Mouse (Mus musculus) stomach, embryonic 15.5 days (tissue): ENCODE results near the gene Tnfrsf13c. TPM values are rescaled to one million over a fixed set of nuclear protein-coding genes. Genes with fewer than 3 reads are reported as not detected.

Experiments
- ATAC-seq: fragments of 200-750 bp; cut with Nextera tagmentation; 2 replicates; pipeline ENCODE4 v1.8.0; 2017; ENCODE audit warnings: low read depth, moderate number of reproducible peaks, moderate TSS enrichment; ENCODE audit not compliant: insufficient read depth, low FRiP score
- H3K27ac ChIP-seq: fragments of 300-500 bp; sonication (generic); 2 replicates; pipeline ENCODE4 v1.5.1; 2015; ENCODE audit warnings: mild to moderate bottlenecking, inconsistent platforms
- H3K27me3 ChIP-seq: fragments of 300-500 bp; sonication (generic); replicated peaks from 2 replicates; pipeline ENCODE4 v1.6.1; 2015; ENCODE audit warnings: inconsistent platforms
- H3K36me3 ChIP-seq: fragments of 300-500 bp; sonication (generic); 2 replicates; pipeline ENCODE4 v1.6.1; 2015; ENCODE audit warnings: inconsistent platforms
- H3K4me1 ChIP-seq: fragments of 300-500 bp; sonication (generic); 2 replicates; pipeline ENCODE4 v1.6.1; 2015; ENCODE audit warnings: inconsistent platforms
- H3K4me2 ChIP-seq: fragments of 300-500 bp; sonication (generic); 2 replicates; pipeline ENCODE4 v1.6.1; 2015; ENCODE audit warnings: mild to moderate bottlenecking, inconsistent platforms
- H3K4me3 ChIP-seq: fragments of 300-500 bp; sonication (generic); replicated peaks from 2 replicates; pipeline ENCODE4 v1.5.1; 2015; ENCODE audit warnings: inconsistent platforms
- H3K9ac ChIP-seq: fragments of 300-500 bp; sonication (generic); 2 replicates; pipeline ENCODE4 v1.6.1; 2015; ENCODE audit warnings: inconsistent platforms
- H3K9me3 ChIP-seq: fragments of 300-500 bp; sonication (generic); 2 replicates; pipeline ENCODE4 v1.6.1; 2016; ENCODE audit warnings: inconsistent platforms
- WGBS: fragments of 180-500 bp; shearing (Covaris S2); methylation state at CpG from one replicate; pipeline ENCODE4 v1.1.7; 2015; 5-methylcytosine and 5-hydroxymethylcytosine counted together
- polyA plus RNA-seq: library from polyadenylated mRNA; unstranded; fragments of >200 nt; fragmentation: Nextera tagmentation; extraction: Ambion mirVana; gene quantifications from 2 replicates; pipeline ENCODE4 v1.2.1, GENCODE M21; 2015

Tnfrsf13c gene
- polyA plus RNA-seq = 0.06 and 0.13 TPM in 2 replicates

GRCm38 (mm10) chr15:82223657-82224601 lies at the start of gene Tnfrsf13c:
Tnfrsf13c (minus strand) TSS chr15:82224369.
- Histone ChIP-seq H3K36me3 (no peaks in the 10 kb centered on the region), H3K9ac (no peak within 1 kb of the TSS), H3K9me3 (no peaks in the 10 kb centered on the region), H3K4me2 (peak within 1 kb of the TSS; percentile 62), H3K4me3 (peak within 1 kb of the TSS; percentile 24), H3K4me1 (peaks cover 13% of the 10 kb centered on the region; the same call in 1 of the 2 replicates), H3K27ac (no peak within 1 kb of the TSS), H3K27me3 (peaks cover 23% of the 10 kb centered on the region)
- peak; percentile 44; the same call in 1 of the 2 replicates for ATAC-seq
- 2% methylated on average over 43 of the region's 44 CpGs for WGBS

GRCm38 (mm10) chr15:82272295-82272694 lies 48.1 kb upstream of the Tnfrsf13c start:
- Histone ChIP-seq H3K36me3 (no peaks in the 10 kb centered on the region), H3K4me1 (peaks cover 17% of the 10 kb centered on the region), H3K9ac (no peak overlapping the region), H3K27ac (no peak overlapping the region), H3K4me3 (no peak overlapping the region), H3K4me2 (no peak overlapping the region), H3K9me3 (no peaks in the 10 kb centered on the region), H3K27me3 (peaks cover 40% of the 10 kb centered on the region)
- 82% methylated on average over 6 of the region's 6 CpGs for WGBS
- no peak for ATAC-seq

DNA sequence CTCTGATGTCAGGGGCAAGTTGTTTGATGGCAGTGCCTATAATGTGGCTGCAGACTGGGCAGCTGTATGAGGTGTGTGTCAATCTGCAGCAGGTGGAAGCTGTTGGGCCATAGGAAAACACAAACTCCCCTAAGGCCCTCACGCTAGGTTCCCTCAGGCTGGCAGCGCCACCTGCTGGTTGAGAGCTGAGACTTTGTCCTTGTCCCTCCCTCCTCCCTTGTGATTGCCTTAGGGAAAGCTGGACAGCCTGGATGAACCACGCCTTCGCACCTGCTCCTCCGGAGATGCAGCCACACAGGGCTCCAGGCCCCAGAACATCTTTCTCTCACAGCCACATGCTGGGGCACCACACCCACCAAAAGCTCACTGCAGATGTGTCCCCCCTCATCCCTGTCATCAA lies 47.0 kb upstream of the Tnfrsf13c start:
- Histone ChIP-seq H3K27me3 (peaks cover 37% of the 10 kb centered on the region), H3K4me1 (peaks cover 16% of the 10 kb centered on the region), H3K9ac (no peak overlapping the region), H3K4me3 (no peak overlapping the region), H3K36me3 (no peaks in the 10 kb centered on the region), H3K4me2 (no peak overlapping the region), H3K27ac (no peak overlapping the region), H3K9me3 (no peaks in the 10 kb centered on the region)
- 0 out of 2 replicates have a peak, but pooled peaks have one; percentile 10 for ATAC-seq
- WGBS = 1% methylated on average over 5 of the region's 5 CpGs

GRCm38 (mm10) chr15:82268783-82269182 lies 44.6 kb upstream of the Tnfrsf13c start:
- H3K4me3 ChIP-seq = no peak overlapping the region

GRCm38 (mm10) chr15:82268185-82268584 lies 44.0 kb upstream of the Tnfrsf13c start:
- WGBS = 28% methylated on average over 3 of the region's 3 CpGs
- no peak for ATAC-seq
- H3K27ac ChIP-seq = no peak overlapping the region
- no peak overlapping the region for H3K9ac ChIP-seq
- peaks cover 7% of the 10 kb centered on the region for H3K27me3 ChIP-seq
- H3K36me3 ChIP-seq = no peaks in the 10 kb centered on the region
- H3K9me3 ChIP-seq = no peaks in the 10 kb centered on the region
- no peaks in the 10 kb centered on the region for H3K4me1 ChIP-seq
- H3K4me2 ChIP-seq = no peak overlapping the region
- H3K4me3 ChIP-seq = no peak overlapping the region

More at GRCm38 (mm10) chr15:82268783-82269182, 44.6 kb upstream of the Tnfrsf13c start:
- WGBS = 82% methylated on average over 9 of the region's 9 CpGs
- H3K27me3 ChIP-seq = peaks cover 13% of the 10 kb centered on the region
- no peaks in the 10 kb centered on the region for H3K36me3 ChIP-seq
- no peak overlapping the region for H3K27ac ChIP-seq
- no peaks in the 10 kb centered on the region for H3K9me3 ChIP-seq
- no peaks in the 10 kb centered on the region for H3K4me1 ChIP-seq
- no peak for ATAC-seq
- no peak overlapping the region for H3K9ac ChIP-seq
- no peak overlapping the region for H3K4me2 ChIP-seq

- Histone ChIP-seq H3K4me1 (no peaks in the 10 kb centered on the region), H3K36me3 (no peaks in the 10 kb centered on the region), H3K27me3 (no peaks in the 10 kb centered on the region), H3K9ac (no peak overlapping the region), H3K4me3 (no peak overlapping the region), H3K9me3 (no peaks in the 10 kb centered on the region), H3K4me2 (no peak overlapping the region), H3K27ac (no peak overlapping the region)
- 10% methylated on average over 6 of the region's 6 CpGs for WGBS
- no peak for ATAC-seq
Observed at GRCm38 (mm10) chr15:82266356-82266755, 42.2 kb upstream of the Tnfrsf13c start.

DNA sequence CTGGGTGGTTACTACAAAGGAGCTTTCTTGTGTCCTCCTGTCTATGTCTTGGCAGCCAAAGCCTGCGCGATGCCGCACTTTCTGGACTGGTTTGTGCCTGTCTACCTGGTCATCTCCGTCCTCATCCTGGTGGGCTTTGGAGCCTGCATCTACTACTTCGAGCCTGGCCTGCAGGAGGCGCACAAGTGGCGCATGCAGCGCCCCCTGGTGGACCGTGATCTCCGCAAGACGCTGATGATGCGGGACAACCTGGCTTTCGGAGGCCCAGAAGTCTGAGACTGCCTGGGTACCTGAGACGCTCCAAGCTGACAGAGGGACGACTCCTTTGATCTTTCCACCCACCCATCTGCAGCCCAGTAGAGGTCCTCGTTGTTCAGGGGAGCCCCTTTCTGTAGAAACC lies 35.3 kb upstream of the Tnfrsf13c start:
- Histone ChIP-seq H3K4me3 (no peak overlapping the region), H3K9me3 (no peaks in the 10 kb centered on the region), H3K27me3 (0 out of 2 replicates have a peak, but pooled peaks cover 2% of the 10 kb centered on the region), H3K9ac (no peak overlapping the region), H3K27ac (no peak overlapping the region), H3K4me2 (no peak overlapping the region), H3K4me1 (0 out of 2 replicates have a peak, but pooled peaks cover 3% of the 10 kb centered on the region), H3K36me3 (no peaks in the 10 kb centered on the region)
- no peak for ATAC-seq
- 14% methylated on average over 16 of the region's 16 CpGs for WGBS

DNA sequence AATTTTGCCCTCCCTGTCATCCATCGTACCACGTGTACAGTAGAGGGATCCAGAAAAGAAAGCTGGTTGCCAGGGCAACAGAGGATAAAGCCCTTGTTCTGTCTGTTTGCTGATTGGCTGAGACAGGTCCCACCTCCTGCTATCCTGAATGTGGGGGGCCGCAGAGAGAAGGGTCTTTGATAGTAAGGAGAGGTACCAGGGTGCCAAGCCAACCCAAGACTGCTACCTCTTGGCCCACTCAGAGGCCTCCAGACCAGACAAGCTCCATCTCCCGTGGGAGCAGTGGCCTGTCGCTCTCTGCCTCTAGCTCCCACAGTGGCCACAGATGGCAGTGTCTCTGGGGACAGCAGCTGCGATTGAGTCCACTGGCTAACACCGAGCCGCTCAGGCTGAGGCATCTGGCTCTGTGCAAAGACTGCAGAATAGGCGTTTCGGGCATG lies 31.8 kb upstream of the Tnfrsf13c start:
- H3K27ac ChIP-seq = no peak overlapping the region
- H3K4me2 ChIP-seq = no peak overlapping the region
- ATAC-seq = peak; percentile 19; the same call in 1 of the 2 replicates
- H3K9me3 ChIP-seq = no peaks in the 10 kb centered on the region
- H3K9ac ChIP-seq = no peak overlapping the region
- no peak overlapping the region for H3K4me3 ChIP-seq
- no peaks in the 10 kb centered on the region for H3K36me3 ChIP-seq
- 0 out of 2 replicates have a peak, but pooled peaks cover 3% of the 10 kb centered on the region for H3K4me1 ChIP-seq
- H3K27me3 ChIP-seq = 0 out of 2 replicates have a peak, but pooled peaks cover 2% of the 10 kb centered on the region
- 31% methylated on average over 10 of the region's 10 CpGs for WGBS

DNA sequence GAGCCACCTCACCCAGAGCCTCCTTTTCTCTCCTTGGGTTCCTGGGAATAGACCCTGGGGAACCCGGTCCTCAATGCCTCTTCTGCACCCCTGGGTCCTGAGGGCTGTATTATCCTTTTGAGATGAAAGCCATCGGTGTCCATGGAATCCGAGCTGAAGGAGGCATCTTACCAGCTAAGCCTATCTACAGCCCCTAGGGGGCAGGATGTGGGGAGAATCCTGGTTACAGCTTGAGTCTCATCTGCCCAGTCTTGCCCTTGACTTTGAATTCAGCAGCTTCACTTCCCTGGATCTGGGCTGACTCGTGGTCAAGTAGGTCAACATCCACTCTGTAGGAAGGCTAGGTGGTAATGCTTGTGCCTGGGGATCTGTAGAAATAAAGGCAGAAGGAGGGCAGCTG lies 31.1 kb upstream of the Tnfrsf13c start:
- H3K4me2 ChIP-seq = no peak overlapping the region
- 41% methylated on average over 4 of the region's 4 CpGs for WGBS
- no peak for ATAC-seq
- no peak overlapping the region for H3K27ac ChIP-seq
- no peaks in the 10 kb centered on the region for H3K36me3 ChIP-seq
- no peak overlapping the region for H3K4me3 ChIP-seq
- H3K27me3 ChIP-seq = 0 out of 2 replicates have a peak, but pooled peaks cover 2% of the 10 kb centered on the region
- 0 out of 2 replicates have a peak, but pooled peaks cover 3% of the 10 kb centered on the region for H3K4me1 ChIP-seq
- no peaks in the 10 kb centered on the region for H3K9me3 ChIP-seq
- no peak overlapping the region for H3K9ac ChIP-seq

DNA sequence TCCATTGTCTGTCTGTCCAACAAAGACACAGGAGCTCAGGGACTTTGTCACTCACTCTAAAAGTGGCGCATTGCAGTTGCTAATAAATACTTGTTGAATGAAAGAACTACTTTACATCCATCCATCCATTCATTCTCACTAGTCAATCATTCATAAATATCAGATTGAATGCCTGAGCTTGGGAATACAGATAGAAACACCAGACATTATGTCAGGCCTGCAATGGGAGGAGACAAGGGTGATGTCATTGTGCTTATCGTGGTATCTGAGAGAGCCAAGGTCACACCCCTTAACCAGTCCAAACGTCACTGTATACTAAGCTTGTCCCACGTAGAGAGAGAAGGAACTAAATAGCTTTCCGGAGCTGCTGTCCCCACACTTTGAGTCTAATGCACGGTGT lies 27.9 kb upstream of the Tnfrsf13c start, which contains the start of gene 1500009C09Rik:
TSS of gene 1500009C09Rik (plus strand) at position 301 of the 400 bp plus-strand sequence.
- H3K36me3 ChIP-seq = no peaks in the 10 kb centered on the region
- no peak within 1 kb of the TSS for H3K27ac ChIP-seq
- H3K27me3 ChIP-seq = 0 out of 2 replicates have a peak, but pooled peaks cover 2% of the 10 kb centered on the region
- H3K9me3 ChIP-seq = no peaks in the 10 kb centered on the region
- H3K9ac ChIP-seq = no peak within 1 kb of the TSS
- 78% methylated on average over 6 of the region's 6 CpGs for WGBS
- no peak within 1 kb of the TSS for H3K4me2 ChIP-seq
- H3K4me1 ChIP-seq = 0 out of 2 replicates have a peak, but pooled peaks cover 3% of the 10 kb centered on the region
- no peak within 1 kb of the TSS for H3K4me3 ChIP-seq
- no peak for ATAC-seq

GRCm38 (mm10) chr15:82251579-82251978 lies 27.4 kb upstream of the Tnfrsf13c start:
- no peak overlapping the region for H3K9ac ChIP-seq
- H3K4me1 ChIP-seq = 0 out of 2 replicates have a peak, but pooled peaks cover 3% of the 10 kb centered on the region
- H3K9me3 ChIP-seq = no peaks in the 10 kb centered on the region
- ATAC-seq = no peak
- no peak overlapping the region for H3K4me2 ChIP-seq
- 98% methylated on average over 3 of the region's 3 CpGs for WGBS
- H3K4me3 ChIP-seq = no peak overlapping the region
- no peak overlapping the region for H3K27ac ChIP-seq
- no peaks in the 10 kb centered on the region for H3K36me3 ChIP-seq
- H3K27me3 ChIP-seq = 0 out of 2 replicates have a peak, but pooled peaks cover 2% of the 10 kb centered on the region
